Mouse (Mus musculus) midbrain, embryonic 15.5 days (tissue): Measurements from ENCODE around the gene Efhd2. TPM values are rescaled to one million over a fixed set of nuclear protein-coding genes. Genes with fewer than 3 reads are reported as not detected.
A peak's percentile ranks its signal among the peaks of the same experiment; 100 is the strongest.

Experiments used
- ATAC-seq: fragments of 200-750 bp; cut with Nextera tagmentation; replicated peaks from 2 replicates; pipeline ENCODE4 v1.8.0; 2017; ENCODE audit warnings: moderate TSS enrichment
- H3K27ac ChIP-seq: fragments of 300-500 bp; sonication (generic); 2 replicates; pipeline ENCODE4 v1.5.1; 2015; ENCODE audit warnings: mild to moderate bottlenecking, inconsistent platforms
- H3K27me3 ChIP-seq: fragments of 300-500 bp; sonication (generic); replicated peaks from 2 replicates; pipeline ENCODE4 v1.6.1; 2015; ENCODE audit warnings: inconsistent platforms
- H3K36me3 ChIP-seq: fragments of 300-500 bp; sonication (generic); replicated peaks from 2 replicates; pipeline ENCODE4 v1.6.1; 2015; ENCODE audit warnings: inconsistent platforms
- H3K4me1 ChIP-seq: fragments of 300-500 bp; sonication (generic); 2 replicates; pipeline ENCODE4 v1.6.1; 2015; ENCODE audit warnings: inconsistent platforms
- H3K4me2 ChIP-seq: fragments of 300-500 bp; sonication (generic); 2 replicates; pipeline ENCODE4 v1.6.1; 2015; ENCODE audit warnings: inconsistent platforms, mild to moderate bottlenecking, moderate library complexity
- H3K4me3 ChIP-seq: fragments of 300-500 bp; sonication (generic); 2 replicates; pipeline ENCODE4 v1.5.1; 2015; ENCODE audit warnings: mild to moderate bottlenecking, inconsistent platforms
- H3K9ac ChIP-seq: fragments of 300-500 bp; sonication (generic); 2 replicates; pipeline ENCODE4 v1.6.1; 2015; ENCODE audit warnings: mild to moderate bottlenecking, inconsistent platforms
- H3K9me3 ChIP-seq: fragments of 300-500 bp; sonication (generic); 2 replicates; pipeline ENCODE4 v1.6.1; 2016; ENCODE audit warnings: inconsistent platforms
- WGBS: fragments of 180-500 bp; shearing (Covaris S2); methylation state at CpG from one replicate; pipeline ENCODE4 v1.1.7; 2015; ENCODE audit warnings: mixed read lengths; 5-methylcytosine and 5-hydroxymethylcytosine counted together
- polyA plus RNA-seq: library from polyadenylated mRNA; unstranded; fragments of >200 nt; fragmentation: Nextera tagmentation; extraction: Ambion mirVana; gene quantifications from 2 replicates; pipeline ENCODE4 v1.2.1, GENCODE M21; 2015

Efhd2 gene
- polyA plus RNA-seq, 1 experiment from 2014 or later = 71.5 TPM

- no peaks in the 10 kb centered on the region for H3K9me3 ChIP-seq
- 82% methylated on average over 8 of the region's 8 CpGs for WGBS
- peak overlapping the region; percentile 77 for H3K27ac ChIP-seq
- H3K9ac ChIP-seq = no peak overlapping the region
- H3K4me1 ChIP-seq = peaks cover 25% of the 10 kb centered on the region
- H3K4me2 ChIP-seq = no peak overlapping the region
- H3K27me3 ChIP-seq = no peaks in the 10 kb centered on the region
- no peak overlapping the region for H3K4me3 ChIP-seq
- no peak for ATAC-seq
- H3K36me3 ChIP-seq = no peaks in the 10 kb centered on the region
Measured at GRCm38 (mm10) chr4:141898905-141899304, 24.2 kb upstream of the Efhd2 start.

DNA sequence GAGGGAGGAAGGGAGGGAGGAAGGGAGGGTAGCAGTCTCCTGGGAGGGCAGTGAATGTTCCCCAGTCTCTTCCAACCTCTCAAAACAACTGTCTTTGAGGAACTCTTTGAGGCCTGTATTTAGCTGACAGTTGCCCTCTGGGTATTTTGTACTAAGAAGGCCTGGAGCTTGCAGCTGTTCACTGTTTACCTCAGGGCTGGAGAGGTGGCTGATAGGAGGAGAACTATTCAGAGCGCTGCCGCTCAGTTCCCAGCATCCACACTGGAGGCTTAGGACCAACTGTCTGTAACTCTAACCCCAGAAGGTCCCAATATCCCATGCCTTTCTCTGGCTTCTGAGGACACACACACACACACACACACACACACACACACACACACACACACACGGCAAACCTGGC, 23.1 kb upstream of the Efhd2 start:
- H3K27ac ChIP-seq = peak overlapping the region; percentile 77; the same call in 1 of the 2 replicates
- H3K27me3 ChIP-seq = no peaks in the 10 kb centered on the region
- H3K4me1 ChIP-seq = peaks cover 25% of the 10 kb centered on the region
- H3K4me2 ChIP-seq = no peak overlapping the region
- no peaks in the 10 kb centered on the region for H3K9me3 ChIP-seq
- 34% methylated on average over 3 of the region's 3 CpGs for WGBS
- H3K36me3 ChIP-seq = no peaks in the 10 kb centered on the region
- no peak for ATAC-seq
- H3K4me3 ChIP-seq = no peak overlapping the region
- H3K9ac ChIP-seq = no peak overlapping the region

GRCm38 (mm10) chr4:141897225-141897624, 22.5 kb upstream of the Efhd2 start:
- WGBS = 77% methylated on average over 6 of the region's 6 CpGs
- no peak overlapping the region for H3K9ac ChIP-seq
- H3K36me3 ChIP-seq = no peaks in the 10 kb centered on the region
- H3K4me2 ChIP-seq = no peak overlapping the region
- H3K27me3 ChIP-seq = no peaks in the 10 kb centered on the region
- no peak for ATAC-seq
- peaks cover 24% of the 10 kb centered on the region for H3K4me1 ChIP-seq
- H3K4me3 ChIP-seq = no peak overlapping the region
- no peaks in the 10 kb centered on the region for H3K9me3 ChIP-seq
- H3K27ac ChIP-seq = no peak overlapping the region

- ATAC-seq = no peak
- no peak overlapping the region for H3K9ac ChIP-seq
- H3K4me1 ChIP-seq = peaks cover 13% of the 10 kb centered on the region
- no peak overlapping the region for H3K4me3 ChIP-seq
- no peaks in the 10 kb centered on the region for H3K36me3 ChIP-seq
- no peaks in the 10 kb centered on the region for H3K27me3 ChIP-seq
- H3K4me2 ChIP-seq = no peak overlapping the region
- H3K9me3 ChIP-seq = no peaks in the 10 kb centered on the region
- no peak overlapping the region for H3K27ac ChIP-seq
- WGBS = 80% methylated on average over 12 of the region's 12 CpGs
Measured at GRCm38 (mm10) chr4:141895772-141896171, 21.1 kb upstream of the Efhd2 start.

GRCm38 (mm10) chr4:141893157-141893784, 18.6 kb upstream of the Efhd2 start:
- H3K27me3 ChIP-seq = no peaks in the 10 kb centered on the region
- no peak overlapping the region for H3K4me2 ChIP-seq
- H3K9ac ChIP-seq = no peak overlapping the region
- H3K4me3 ChIP-seq = no peak overlapping the region
- ATAC-seq = no peak
- no peaks in the 10 kb centered on the region for H3K9me3 ChIP-seq
- H3K4me1 ChIP-seq = no peaks in the 10 kb centered on the region
- H3K27ac ChIP-seq = no peak overlapping the region
- 88% methylated on average over 8 of the region's 8 CpGs for WGBS
- H3K36me3 ChIP-seq = no peaks in the 10 kb centered on the region

DNA sequence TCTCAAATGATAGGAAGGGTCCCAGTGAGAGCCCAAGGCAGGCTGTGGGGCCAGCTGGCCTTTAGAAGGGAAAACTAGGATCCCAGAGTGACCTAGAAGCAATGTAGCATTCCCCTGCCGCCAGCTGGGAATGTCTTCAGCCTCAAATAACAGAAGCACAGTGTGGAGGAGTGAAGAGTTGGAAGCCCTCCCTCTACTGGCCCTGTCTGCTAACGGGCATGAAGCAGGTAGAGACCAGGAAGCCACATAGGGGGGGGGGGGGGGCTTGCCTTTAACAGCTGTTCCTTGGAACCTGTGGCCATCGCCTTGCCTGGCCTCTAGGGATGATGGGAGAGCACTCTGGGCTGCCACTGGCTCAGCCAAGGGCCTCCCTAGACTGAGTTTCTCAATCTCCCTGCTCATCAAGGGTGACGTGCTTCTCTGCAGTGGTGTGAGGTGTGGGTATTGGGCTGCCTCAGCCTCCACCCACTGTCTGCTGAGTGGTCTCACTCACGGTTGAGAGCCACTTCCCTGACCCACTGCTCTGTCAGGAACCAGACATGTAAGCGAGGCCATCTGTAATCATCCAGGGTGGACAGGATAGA, 11.8 kb upstream of the Efhd2 start:
- H3K4me1 ChIP-seq = no peaks in the 10 kb centered on the region
- H3K4me2 ChIP-seq = no peak overlapping the region
- no peaks in the 10 kb centered on the region for H3K9me3 ChIP-seq
- no peak overlapping the region for H3K4me3 ChIP-seq
- H3K36me3 ChIP-seq = no peaks in the 10 kb centered on the region
- no peak for ATAC-seq
- WGBS = 57% methylated on average over 6 of the region's 6 CpGs
- H3K27me3 ChIP-seq = no peaks in the 10 kb centered on the region
- H3K9ac ChIP-seq = no peak overlapping the region
- H3K27ac ChIP-seq = no peak overlapping the region

DNA sequence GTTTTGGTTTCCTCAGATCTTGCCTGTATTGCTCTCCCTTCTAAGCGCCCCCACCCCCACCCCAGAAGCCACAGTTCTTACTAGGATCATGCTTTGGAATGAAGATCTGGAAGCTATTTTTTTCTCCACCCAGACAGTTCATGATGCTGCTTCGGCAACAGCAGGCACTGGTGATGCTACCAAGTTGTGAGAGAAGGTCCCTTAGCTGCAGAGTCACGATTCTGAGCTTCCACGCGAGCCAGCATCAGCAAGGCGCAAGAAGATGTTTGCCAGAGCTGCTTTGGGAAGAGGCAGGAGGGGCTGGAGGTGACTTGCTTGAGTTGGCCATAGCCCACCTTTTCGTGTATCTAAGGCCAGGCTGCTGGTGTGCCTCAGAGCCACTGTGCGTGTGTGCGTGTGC, 10.7 kb upstream of the Efhd2 start:
- 80% methylated on average over 9 of the region's 9 CpGs for WGBS
- no peak overlapping the region for H3K4me2 ChIP-seq
- no peak overlapping the region for H3K9ac ChIP-seq
- no peaks in the 10 kb centered on the region for H3K36me3 ChIP-seq
- no peak overlapping the region for H3K4me3 ChIP-seq
- H3K27me3 ChIP-seq = no peaks in the 10 kb centered on the region
- no peaks in the 10 kb centered on the region for H3K4me1 ChIP-seq
- H3K27ac ChIP-seq = no peak overlapping the region
- ATAC-seq = no peak
- no peaks in the 10 kb centered on the region for H3K9me3 ChIP-seq

- 88% methylated on average over 7 of the region's 7 CpGs for WGBS
- H3K4me1 ChIP-seq = no peaks in the 10 kb centered on the region
- H3K27ac ChIP-seq = no peak overlapping the region
- H3K36me3 ChIP-seq = no peaks in the 10 kb centered on the region
- ATAC-seq = no peak
- H3K9ac ChIP-seq = no peak overlapping the region
- H3K4me2 ChIP-seq = no peak overlapping the region
- H3K9me3 ChIP-seq = no peaks in the 10 kb centered on the region
- H3K27me3 ChIP-seq = no peaks in the 10 kb centered on the region
- H3K4me3 ChIP-seq = no peak overlapping the region
Measured at GRCm38 (mm10) chr4:141882858-141883257, 8.1 kb upstream of the Efhd2 start.

DNA sequence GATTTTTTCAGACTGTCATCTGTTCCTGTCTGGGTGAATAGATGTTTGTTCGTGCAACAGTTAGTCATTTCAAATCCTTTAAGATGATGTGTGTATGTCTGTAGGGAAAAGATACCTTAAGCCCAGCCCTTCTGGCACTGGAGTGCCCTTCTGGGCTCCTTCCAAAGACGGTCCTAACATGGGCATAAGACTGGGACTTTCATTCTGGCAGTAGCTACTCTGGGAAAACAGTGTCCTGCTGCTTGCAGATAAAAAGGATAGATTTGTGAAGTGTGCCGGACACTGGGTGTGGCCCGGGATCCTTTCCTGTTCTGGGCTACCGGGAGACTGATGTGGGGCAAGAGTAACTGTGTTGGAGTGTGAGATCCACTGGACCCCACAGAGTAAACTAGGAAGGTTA, 7.2 kb upstream of the Efhd2 start:
- no peaks in the 10 kb centered on the region for H3K27me3 ChIP-seq
- H3K9ac ChIP-seq = no peak overlapping the region
- H3K4me2 ChIP-seq = no peak overlapping the region
- H3K4me3 ChIP-seq = no peak overlapping the region
- no peak for ATAC-seq
- no peak overlapping the region for H3K27ac ChIP-seq
- 73% methylated on average over 5 of the region's 5 CpGs for WGBS
- H3K36me3 ChIP-seq = no peaks in the 10 kb centered on the region
- no peaks in the 10 kb centered on the region for H3K4me1 ChIP-seq
- H3K9me3 ChIP-seq = no peaks in the 10 kb centered on the region

- H3K4me2 ChIP-seq = no peak overlapping the region
- WGBS = 66% methylated on average over 10 of the region's 10 CpGs
- no peaks in the 10 kb centered on the region for H3K9me3 ChIP-seq
- H3K36me3 ChIP-seq = no peaks in the 10 kb centered on the region
- no peak overlapping the region for H3K4me3 ChIP-seq
- no peak overlapping the region for H3K9ac ChIP-seq
- H3K27me3 ChIP-seq = no peaks in the 10 kb centered on the region
- no peaks in the 10 kb centered on the region for H3K4me1 ChIP-seq
- no peak for ATAC-seq
- H3K27ac ChIP-seq = no peak overlapping the region
Measured at GRCm38 (mm10) chr4:141881289-141881914, 6.7 kb upstream of the Efhd2 start.

GRCm38 (mm10) chr4:141879875-141880274, 5.2 kb upstream of the Efhd2 start:
- no peak overlapping the region for H3K4me2 ChIP-seq
- H3K27me3 ChIP-seq = no peaks in the 10 kb centered on the region
- H3K4me3 ChIP-seq = no peak overlapping the region
- H3K4me1 ChIP-seq = peaks cover 8% of the 10 kb centered on the region
- no peak overlapping the region for H3K9ac ChIP-seq
- 68% methylated on average over 9 of the region's 9 CpGs for WGBS
- H3K36me3 ChIP-seq = no peaks in the 10 kb centered on the region
- no peak overlapping the region for H3K27ac ChIP-seq
- ATAC-seq = no peak
- H3K9me3 ChIP-seq = no peaks in the 10 kb centered on the region

GRCm38 (mm10) chr4:141879074-141879473, 4.4 kb upstream of the Efhd2 start:
- no peaks in the 10 kb centered on the region for H3K9me3 ChIP-seq
- H3K4me2 ChIP-seq = no peak overlapping the region
- H3K4me1 ChIP-seq = peaks cover 9% of the 10 kb centered on the region
- H3K27me3 ChIP-seq = no peaks in the 10 kb centered on the region
- H3K4me3 ChIP-seq = no peak overlapping the region
- no peak overlapping the region for H3K27ac ChIP-seq
- WGBS = 80% methylated on average over 4 of the region's 4 CpGs
- H3K36me3 ChIP-seq = no peaks in the 10 kb centered on the region
- H3K9ac ChIP-seq = no peak overlapping the region
- ATAC-seq = no peak

DNA sequence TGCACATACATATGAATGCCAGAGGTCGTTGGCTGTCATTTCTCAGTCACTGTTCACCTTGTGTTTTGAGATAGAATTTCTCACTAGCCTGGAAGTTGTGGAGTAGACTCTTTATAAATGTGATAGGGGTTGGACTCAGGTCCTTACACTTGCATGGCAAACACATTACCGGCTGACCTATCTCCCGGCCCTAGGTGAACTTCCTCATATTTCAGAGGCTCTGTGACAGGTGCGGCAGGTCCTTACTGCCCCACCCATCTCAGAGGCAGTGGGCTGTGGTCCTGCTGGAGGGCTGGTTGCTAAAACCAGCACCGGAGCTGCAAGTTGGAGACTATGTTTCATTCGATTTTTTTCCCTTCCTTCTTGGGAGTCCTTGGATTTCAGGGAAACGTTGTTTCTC, 3.9 kb upstream of the Efhd2 start:
- no peak overlapping the region for H3K4me3 ChIP-seq
- H3K9ac ChIP-seq = no peak overlapping the region
- peaks cover 14% of the 10 kb centered on the region for H3K4me1 ChIP-seq
- 79% methylated on average over 7 of the region's 7 CpGs for WGBS
- ATAC-seq = no peak
- H3K36me3 ChIP-seq = no peaks in the 10 kb centered on the region
- H3K27me3 ChIP-seq = no peaks in the 10 kb centered on the region
- H3K9me3 ChIP-seq = no peaks in the 10 kb centered on the region
- no peak overlapping the region for H3K4me2 ChIP-seq
- H3K27ac ChIP-seq = no peak overlapping the region
